Mouse (Mus musculus) embryonic facial prominence, embryonic 10.5 days (tissue): ENCODE measurements around the gene Tanc1. TPM values are rescaled to one million over a fixed set of nuclear protein-coding genes. Genes with fewer than 3 reads are reported as not detected.
A peak's percentile ranks its signal among the peaks of the same experiment; 100 is the strongest.

Source experiments
- DNase-seq: peaks from one replicate; pipeline ENCODE4 v3.0.0-alpha.2; 2017; ENCODE audit warnings: low spot score
- H3K27ac ChIP-seq: fragments of 300-500 bp; sonication (generic); replicated peaks from 2 replicates; pipeline ENCODE4 v1.5.1; 2016; ENCODE audit warnings: mild to moderate bottlenecking
- H3K27me3 ChIP-seq: fragments of 300-500 bp; sonication (generic); replicated peaks from 2 replicates; pipeline ENCODE4 v1.6.1; 2016; ENCODE audit warnings: low read depth, mild to moderate bottlenecking; ENCODE audit not compliant: poor library complexity, severe bottlenecking
- H3K36me3 ChIP-seq: fragments of 300-500 bp; sonication (generic); replicated peaks from 2 replicates; pipeline ENCODE4 v1.6.1; 2016; ENCODE audit warnings: mild to moderate bottlenecking, moderate library complexity
- H3K4me1 ChIP-seq: fragments of 300-500 bp; sonication (generic); 2 replicates; pipeline ENCODE4 v1.6.1; 2016
- H3K4me3 ChIP-seq: fragments of 300-500 bp; sonication (generic); 2 replicates; pipeline ENCODE4 v1.5.1; 2016; ENCODE audit warnings: mild to moderate bottlenecking, moderate library complexity
- H3K9me3 ChIP-seq: fragments of 300-500 bp; sonication (generic); 2 replicates; pipeline ENCODE4 v1.6.1; 2016; ENCODE audit warnings: mild to moderate bottlenecking
- WGBS: fragments of 180-500 bp; shearing (Covaris S2); methylation state at CpG from one replicate; pipeline ENCODE4 v1.1.7; 2016; 5-methylcytosine and 5-hydroxymethylcytosine counted together
- polyA plus RNA-seq: library from polyadenylated mRNA; unstranded; fragments of >200 nt; fragmentation: Nextera tagmentation; extraction: Ambion mirVana; gene quantifications from 2 replicates; pipeline ENCODE4 v1.2.1, GENCODE M21; 2016

Tanc1 gene
- polyA plus RNA-seq, 1 experiment from 2014 or later = 41.2 TPM

- Histone ChIP-seq H3K4me3 (no peak overlapping the region), H3K9me3 (no peaks in the 10 kb centered on the region), H3K27ac (no peak overlapping the region), H3K27me3 (0 out of 2 replicates have a peak, but pooled peaks cover 6% of the 10 kb centered on the region), H3K36me3 (no peaks in the 10 kb centered on the region), H3K4me1 (peaks cover 51% of the 10 kb centered on the region)
- no peak for DNase-seq
- 92% methylated on average over 6 of the region's 6 CpGs for WGBS
These were observed 13.6 kb upstream of the Tanc1 start for GRCm38 (mm10) chr2:59598286-59598685.

- 19% methylated on average over 4 of the region's 4 CpGs for WGBS
- H3K4me1 ChIP-seq = peaks cover 46% of the 10 kb centered on the region
- H3K36me3 ChIP-seq = no peaks in the 10 kb centered on the region
- peak overlapping the region; percentile 83 for H3K27ac ChIP-seq
- no peak for DNase-seq
- no peak overlapping the region for H3K4me3 ChIP-seq
- H3K9me3 ChIP-seq = no peaks in the 10 kb centered on the region
- 0 out of 2 replicates have a peak, but pooled peaks cover 6% of the 10 kb centered on the region for H3K27me3 ChIP-seq
These were observed 12.9 kb upstream of the Tanc1 start for GRCm38 (mm10) chr2:59598894-59599293.

- Histone ChIP-seq H3K36me3 (no peaks in the 10 kb centered on the region), H3K4me3 (peak overlapping the region; percentile 23), H3K27me3 (0 out of 2 replicates have a peak, but pooled peaks cover 6% of the 10 kb centered on the region), H3K4me1 (peaks cover 40% of the 10 kb centered on the region), H3K27ac (peak overlapping the region; percentile 83), H3K9me3 (no peaks in the 10 kb centered on the region)
- 20% methylated on average over 7 of the region's 7 CpGs for WGBS
- DNase-seq = peak; percentile 86
These were observed 12.3 kb upstream of the Tanc1 start for GRCm38 (mm10) chr2:59599338-59600111.

GRCm38 (mm10) chr2:59600123-59600840 lies 11.6 kb upstream of the Tanc1 start:
- peaks cover 39% of the 10 kb centered on the region for H3K4me1 ChIP-seq
- 40% methylated on average over 19 of the region's 19 CpGs for WGBS
- peak; percentile 68 for DNase-seq
- no peaks in the 10 kb centered on the region for H3K36me3 ChIP-seq
- peak overlapping the region; percentile 23 for H3K4me3 ChIP-seq
- H3K27ac ChIP-seq = peak overlapping the region; percentile 83
- H3K27me3 ChIP-seq = 0 out of 2 replicates have a peak, but pooled peaks cover 6% of the 10 kb centered on the region
- no peaks in the 10 kb centered on the region for H3K9me3 ChIP-seq

- WGBS = 87% methylated on average over 2 of the region's 2 CpGs
- Histone ChIP-seq H3K36me3 (no peaks in the 10 kb centered on the region), H3K9me3 (no peaks in the 10 kb centered on the region), H3K4me3 (no peak overlapping the region), H3K4me1 (peaks cover 36% of the 10 kb centered on the region), H3K27me3 (0 out of 2 replicates have a peak, but pooled peaks cover 6% of the 10 kb centered on the region), H3K27ac (no peak overlapping the region)
- no peak for DNase-seq
These were observed 10.9 kb upstream of the Tanc1 start for GRCm38 (mm10) chr2:59600980-59601379.

- Histone ChIP-seq H3K4me1 (peaks cover 35% of the 10 kb centered on the region), H3K36me3 (no peaks in the 10 kb centered on the region), H3K27ac (no peak overlapping the region), H3K4me3 (no peak overlapping the region), H3K27me3 (0 out of 2 replicates have a peak, but pooled peaks cover 6% of the 10 kb centered on the region), H3K9me3 (no peaks in the 10 kb centered on the region)
- DNase-seq = no peak
- 88% methylated on average over 8 of the region's 8 CpGs for WGBS
These were observed 10.4 kb upstream of the Tanc1 start for GRCm38 (mm10) chr2:59601452-59601851.

- H3K27me3 ChIP-seq = no peaks in the 10 kb centered on the region
These were observed 2.9 kb upstream of the Tanc1 start for GRCm38 (mm10) chr2:59608958-59609357.

GRCm38 (mm10) chr2:59611216-59611810 lies 529 bp upstream of the Tanc1 start:
- under 1% methylated on average over 14 of the region's 14 CpGs for WGBS
- Histone ChIP-seq H3K4me3 (peak overlapping the region; percentile 98), H3K9me3 (no peaks in the 10 kb centered on the region), H3K36me3 (no peaks in the 10 kb centered on the region), H3K27me3 (no peaks in the 10 kb centered on the region), H3K27ac (peak overlapping the region; percentile 98), H3K4me1 (peaks cover 74% of the 10 kb centered on the region)
- DNase-seq = peak; percentile 71

More at GRCm38 (mm10) chr2:59608958-59609357, 2.9 kb upstream of the Tanc1 start:
- WGBS = 52% methylated on average over 5 of the region's 5 CpGs
- Histone ChIP-seq H3K9me3 (no peaks in the 10 kb centered on the region), H3K4me1 (peaks cover 56% of the 10 kb centered on the region), H3K27ac (no peak overlapping the region), H3K4me3 (no peak overlapping the region), H3K36me3 (no peaks in the 10 kb centered on the region)
- DNase-seq = no peak

- DNase-seq = peak; percentile 57
- Histone ChIP-seq H3K27me3 (no peaks in the 10 kb centered on the region), H3K27ac (peak overlapping the region; percentile 98), H3K4me3 (peak overlapping the region; percentile 98), H3K9me3 (no peaks in the 10 kb centered on the region), H3K36me3 (no peaks in the 10 kb centered on the region), H3K4me1 (peaks cover 88% of the 10 kb centered on the region)
- under 1% methylated on average over 33 of the region's 33 CpGs for WGBS
These were observed 1.1 kb downstream of the Tanc1 start for GRCm38 (mm10) chr2:59612733-59613473.

- Histone ChIP-seq H3K27me3 (no peaks in the 10 kb centered on the region), H3K9me3 (no peaks in the 10 kb centered on the region), H3K36me3 (no peaks in the 10 kb centered on the region), H3K27ac (peak overlapping the region; percentile 98), H3K4me3 (peak overlapping the region; percentile 98), H3K4me1 (peaks cover 88% of the 10 kb centered on the region)
- 9% methylated on average over 9 of the region's 9 CpGs for WGBS
- DNase-seq = no peak
These were observed 1.7 kb downstream of the Tanc1 start for GRCm38 (mm10) chr2:59613474-59614019.

GRCm38 (mm10) chr2:59616890-59617289 lies 5.0 kb downstream of the Tanc1 start:
- Histone ChIP-seq H3K36me3 (peaks cover 4% of the 10 kb centered on the region; the same call in 1 of the 2 replicates), H3K4me1 (peaks cover 60% of the 10 kb centered on the region), H3K27ac (no peak overlapping the region), H3K9me3 (no peaks in the 10 kb centered on the region), H3K27me3 (no peaks in the 10 kb centered on the region), H3K4me3 (no peak overlapping the region)
- no peak for DNase-seq
- WGBS = 83% methylated on average over 2 of the region's 2 CpGs
